Mouse (Mus musculus) stomach, embryonic 15.5 days (tissue): ENCODE results near the gene Slpi. TPM values are rescaled to one million over a fixed set of nuclear protein-coding genes. Genes with fewer than 3 reads are reported as not detected.
A peak's percentile ranks its signal among the peaks of the same experiment; 100 is the strongest.

ENCODE experiments used
- ATAC-seq: fragments of 200-750 bp; cut with Nextera tagmentation; 2 replicates; pipeline ENCODE4 v1.8.0; 2017; ENCODE audit warnings: low read depth, moderate number of reproducible peaks, moderate TSS enrichment; ENCODE audit not compliant: insufficient read depth, low FRiP score
- H3K27ac ChIP-seq: fragments of 300-500 bp; sonication (generic); 2 replicates; pipeline ENCODE4 v1.5.1; 2015; ENCODE audit warnings: mild to moderate bottlenecking, inconsistent platforms
- H3K27me3 ChIP-seq: fragments of 300-500 bp; sonication (generic); replicated peaks from 2 replicates; pipeline ENCODE4 v1.6.1; 2015; ENCODE audit warnings: inconsistent platforms
- H3K36me3 ChIP-seq: fragments of 300-500 bp; sonication (generic); 2 replicates; pipeline ENCODE4 v1.6.1; 2015; ENCODE audit warnings: inconsistent platforms
- H3K4me1 ChIP-seq: fragments of 300-500 bp; sonication (generic); 2 replicates; pipeline ENCODE4 v1.6.1; 2015; ENCODE audit warnings: inconsistent platforms
- H3K4me2 ChIP-seq: fragments of 300-500 bp; sonication (generic); 2 replicates; pipeline ENCODE4 v1.6.1; 2015; ENCODE audit warnings: mild to moderate bottlenecking, inconsistent platforms
- H3K4me3 ChIP-seq: fragments of 300-500 bp; sonication (generic); replicated peaks from 2 replicates; pipeline ENCODE4 v1.5.1; 2015; ENCODE audit warnings: inconsistent platforms
- H3K9ac ChIP-seq: fragments of 300-500 bp; sonication (generic); 2 replicates; pipeline ENCODE4 v1.6.1; 2015; ENCODE audit warnings: inconsistent platforms
- H3K9me3 ChIP-seq: fragments of 300-500 bp; sonication (generic); 2 replicates; pipeline ENCODE4 v1.6.1; 2016; ENCODE audit warnings: inconsistent platforms
- WGBS: fragments of 180-500 bp; shearing (Covaris S2); methylation state at CpG from one replicate; pipeline ENCODE4 v1.1.7; 2015; 5-methylcytosine and 5-hydroxymethylcytosine counted together
- polyA plus RNA-seq: library from polyadenylated mRNA; unstranded; fragments of >200 nt; fragmentation: Nextera tagmentation; extraction: Ambion mirVana; gene quantifications from 2 replicates; pipeline ENCODE4 v1.2.1, GENCODE M21; 2015

Gene Slpi
- polyA plus RNA-seq, 1 experiment from 2014 or later, result 12.0 TPM

DNA sequence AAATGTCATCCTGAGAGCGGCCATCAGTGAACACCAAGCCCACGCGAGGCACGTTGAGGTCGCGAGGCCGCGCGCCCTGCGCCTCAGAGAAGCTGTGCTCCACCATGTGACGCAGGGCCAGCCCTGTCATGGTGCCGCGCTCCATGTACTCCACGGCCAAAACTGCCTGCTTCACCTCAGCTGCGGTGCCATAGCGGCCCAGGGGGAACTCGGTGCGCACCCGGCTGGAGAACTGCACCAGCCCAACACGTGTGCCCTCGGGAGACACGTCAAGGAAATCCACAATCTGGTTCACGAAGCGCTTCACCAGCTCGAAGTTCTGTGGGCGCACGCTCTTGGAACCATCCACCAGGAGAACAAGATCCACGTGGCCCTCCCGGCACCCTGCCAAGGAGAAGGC is 4.2 kb upstream of the Slpi start:
- no peak overlapping the region for H3K4me2 ChIP-seq
- H3K27me3 ChIP-seq, result 0 out of 2 replicates have a peak, but pooled peaks cover 3% of the 10 kb centered on the region
- H3K9me3 ChIP-seq, result no peaks in the 10 kb centered on the region
- no peaks in the 10 kb centered on the region for H3K36me3 ChIP-seq
- H3K27ac ChIP-seq, result no peak overlapping the region
- no peak for ATAC-seq
- H3K9ac ChIP-seq, result no peak overlapping the region
- no peak overlapping the region for H3K4me3 ChIP-seq
- peaks cover 7% of the 10 kb centered on the region; the same call in 1 of the 2 replicates for H3K4me1 ChIP-seq
- WGBS, result 75% methylated on average over 29 of the region's 29 CpGs

DNA sequence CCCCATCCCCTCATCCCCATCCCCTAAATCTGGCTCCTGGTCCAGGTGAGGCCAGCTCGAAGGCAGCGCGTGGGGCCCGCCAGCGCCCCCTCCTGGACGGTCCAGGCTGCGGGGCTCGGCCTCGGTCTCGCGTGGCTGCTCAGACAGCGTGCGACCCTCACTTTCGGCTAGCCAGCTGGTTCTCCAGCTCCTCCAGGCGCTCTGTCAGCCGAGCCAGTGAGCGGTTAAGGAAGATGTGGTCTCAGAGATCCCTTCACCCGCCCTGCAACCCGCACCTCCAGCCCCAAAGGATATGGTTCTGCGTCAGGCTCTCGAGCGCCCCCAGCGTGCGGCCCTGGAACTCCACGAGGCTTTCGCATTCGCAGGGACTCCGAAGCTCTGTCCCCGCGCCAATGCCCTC is 604 bp upstream of the Slpi start:
- Histone ChIP-seq H3K9me3 (no peaks in the 10 kb centered on the region), H3K27me3 (0 out of 2 replicates have a peak, but pooled peaks cover 11% of the 10 kb centered on the region), H3K4me3 (peak overlapping the region; percentile 54), H3K27ac (no peak overlapping the region), H3K4me2 (peak overlapping the region; percentile 95), H3K9ac (no peak overlapping the region), H3K4me1 (peaks cover 13% of the 10 kb centered on the region; the same call in 1 of the 2 replicates), H3K36me3 (no peaks in the 10 kb centered on the region)
- under 1% methylated on average over 30 of the region's 30 CpGs for WGBS
- ATAC-seq, result peak; percentile 37

DNA sequence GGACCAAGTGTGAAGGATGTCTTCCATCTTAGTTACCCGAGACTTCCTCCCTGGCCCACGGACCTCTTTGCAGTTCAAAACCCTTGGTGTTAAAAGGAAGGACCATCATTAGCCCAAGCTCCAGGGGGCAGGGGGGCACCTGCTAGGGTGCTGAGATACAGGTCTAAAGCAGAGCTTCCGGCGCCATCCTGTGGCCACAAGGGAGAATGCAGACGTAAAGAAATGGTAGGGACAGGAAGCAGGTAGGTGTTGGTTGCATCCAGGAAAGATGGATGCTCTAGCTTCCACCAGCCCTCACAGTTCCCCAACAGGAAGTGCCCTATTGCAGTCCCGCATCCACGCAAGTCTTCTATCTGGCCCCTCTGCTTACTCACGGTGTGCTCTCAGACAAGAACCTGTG is 1.9 kb downstream of the Slpi start:
- Histone ChIP-seq H3K27ac (no peak overlapping the region), H3K9me3 (no peaks in the 10 kb centered on the region), H3K4me1 (peaks cover 13% of the 10 kb centered on the region; the same call in 1 of the 2 replicates), H3K4me2 (no peak overlapping the region), H3K27me3 (0 out of 2 replicates have a peak, but pooled peaks cover 8% of the 10 kb centered on the region), H3K36me3 (no peaks in the 10 kb centered on the region), H3K9ac (no peak overlapping the region), H3K4me3 (no peak overlapping the region)
- WGBS, result 23% methylated on average over 8 of the region's 8 CpGs
- ATAC-seq, result no peak

DNA sequence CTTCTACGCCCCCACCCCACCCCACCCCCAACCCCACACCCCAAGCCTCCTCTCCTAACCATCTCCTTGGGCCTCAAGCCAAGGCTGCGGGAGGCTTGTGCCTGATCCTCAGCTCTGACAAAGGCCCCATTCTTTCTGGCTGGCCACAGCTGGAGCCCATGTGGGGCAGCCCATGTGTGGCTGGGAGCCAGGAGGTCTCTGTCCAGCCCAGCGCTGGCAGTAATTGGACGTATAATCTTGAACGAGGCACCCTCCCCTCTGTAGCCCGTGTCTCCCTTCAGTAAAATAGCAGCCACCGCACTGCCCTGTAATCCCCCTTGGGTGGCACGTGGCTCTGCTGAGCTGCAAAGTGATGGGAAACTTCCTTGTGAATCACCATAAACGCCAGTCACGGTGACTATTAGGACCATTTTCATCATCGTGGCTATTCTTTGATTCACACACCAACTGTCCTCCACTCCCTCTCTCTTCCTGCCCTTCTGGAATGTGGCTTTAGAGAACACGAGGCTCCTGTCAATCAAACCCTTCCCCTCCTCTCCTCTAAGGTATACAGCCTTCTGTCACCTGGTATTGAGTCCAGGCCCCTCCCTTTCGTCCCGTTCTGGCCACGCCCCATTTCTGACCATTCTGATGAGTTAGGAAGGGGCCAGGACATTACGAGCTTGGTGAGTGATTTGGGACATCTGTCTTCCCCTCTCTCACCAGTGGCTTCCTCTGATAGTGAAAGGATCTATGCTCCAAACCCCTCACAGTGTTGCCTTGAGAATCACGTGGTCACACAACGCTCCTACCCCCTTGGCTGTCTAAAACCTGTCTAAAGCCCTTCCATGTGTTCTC is 2.8 kb downstream of the Slpi start:
- H3K4me2 ChIP-seq, result peak overlapping the region; percentile 24
- no peaks in the 10 kb centered on the region for H3K9me3 ChIP-seq
- H3K4me3 ChIP-seq, result no peak overlapping the region
- H3K36me3 ChIP-seq, result no peaks in the 10 kb centered on the region
- ATAC-seq, result peak; percentile 59; the same call in 1 of the 2 replicates
- 0 out of 2 replicates have a peak, but pooled peaks cover 8% of the 10 kb centered on the region for H3K27me3 ChIP-seq
- WGBS, result 13% methylated on average over 18 of the region's 18 CpGs
- H3K27ac ChIP-seq, result no peak overlapping the region
- peaks cover 13% of the 10 kb centered on the region; the same call in 1 of the 2 replicates for H3K4me1 ChIP-seq
- H3K9ac ChIP-seq, result no peak overlapping the region

DNA sequence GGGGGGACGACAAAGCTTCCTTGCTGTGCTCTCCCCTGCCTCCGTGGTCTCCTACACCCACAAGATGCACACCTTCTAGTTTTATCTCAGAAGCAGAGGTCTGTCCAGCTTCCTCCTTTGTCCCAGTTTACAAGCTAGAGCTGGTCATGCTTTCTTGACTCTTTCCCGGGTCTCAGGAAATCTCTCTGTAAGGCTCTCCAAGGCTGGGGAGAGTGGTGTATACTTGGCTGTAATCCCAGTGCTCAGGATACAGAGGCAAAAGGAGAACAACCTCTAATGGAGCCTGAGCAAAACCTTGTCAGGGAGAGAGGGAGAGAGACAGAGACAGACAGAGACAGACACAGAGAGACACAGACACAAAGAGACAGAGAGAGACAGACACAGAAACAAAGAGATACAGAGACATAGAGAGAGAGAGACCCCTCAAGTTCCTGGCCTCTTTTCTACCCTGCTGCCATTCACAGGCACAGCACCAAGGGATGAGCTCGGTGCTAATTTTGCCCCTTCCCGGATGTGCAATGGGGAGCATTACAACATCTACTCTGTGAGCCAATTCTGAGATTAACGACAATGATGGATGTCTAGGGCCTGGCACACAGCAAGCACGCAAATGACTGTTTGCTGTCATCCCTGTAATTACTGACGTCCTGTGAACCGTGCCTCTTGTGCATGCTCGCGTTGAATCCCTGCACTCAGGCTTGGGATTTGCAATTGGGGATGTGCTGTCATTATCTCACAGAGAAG is 5.1 kb downstream of the Slpi start:
- Histone ChIP-seq H3K4me1 (0 out of 2 replicates have a peak, but pooled peaks cover 6% of the 10 kb centered on the region), H3K9ac (no peak overlapping the region), H3K9me3 (no peaks in the 10 kb centered on the region), H3K36me3 (no peaks in the 10 kb centered on the region), H3K27me3 (0 out of 2 replicates have a peak, but pooled peaks cover 8% of the 10 kb centered on the region), H3K4me2 (no peak overlapping the region), H3K4me3 (no peak overlapping the region), H3K27ac (no peak overlapping the region)
- WGBS, result 43% methylated on average over 11 of the region's 11 CpGs
- no peak for ATAC-seq

DNA sequence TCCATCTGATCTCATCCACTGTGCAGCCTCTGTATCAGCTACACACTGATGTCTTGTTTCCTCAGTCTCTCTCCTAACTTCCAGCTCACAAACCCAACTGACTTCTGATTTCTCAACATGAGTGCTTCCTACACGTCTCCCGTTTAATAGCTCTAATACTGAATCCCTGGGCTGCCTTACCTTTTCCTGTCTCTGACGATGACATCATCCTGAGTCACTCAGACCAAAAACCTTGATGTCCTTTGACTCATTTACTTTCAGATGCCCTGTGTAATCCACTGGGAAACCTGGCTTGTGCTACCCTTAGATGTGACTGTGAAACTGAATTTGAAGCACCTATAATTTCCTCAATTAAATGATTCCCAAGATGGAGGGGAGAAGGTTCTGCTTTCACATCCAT is 5.9 kb downstream of the Slpi start:
- Histone ChIP-seq H3K4me3 (no peak overlapping the region), H3K27me3 (0 out of 2 replicates have a peak, but pooled peaks cover 8% of the 10 kb centered on the region), H3K4me1 (0 out of 2 replicates have a peak, but pooled peaks cover 6% of the 10 kb centered on the region), H3K4me2 (no peak overlapping the region), H3K9ac (no peak overlapping the region), H3K27ac (no peak overlapping the region), H3K36me3 (no peaks in the 10 kb centered on the region), H3K9me3 (no peaks in the 10 kb centered on the region)
- ATAC-seq, result no peak
- WGBS, result 71% methylated on average over 3 of the region's 3 CpGs

DNA sequence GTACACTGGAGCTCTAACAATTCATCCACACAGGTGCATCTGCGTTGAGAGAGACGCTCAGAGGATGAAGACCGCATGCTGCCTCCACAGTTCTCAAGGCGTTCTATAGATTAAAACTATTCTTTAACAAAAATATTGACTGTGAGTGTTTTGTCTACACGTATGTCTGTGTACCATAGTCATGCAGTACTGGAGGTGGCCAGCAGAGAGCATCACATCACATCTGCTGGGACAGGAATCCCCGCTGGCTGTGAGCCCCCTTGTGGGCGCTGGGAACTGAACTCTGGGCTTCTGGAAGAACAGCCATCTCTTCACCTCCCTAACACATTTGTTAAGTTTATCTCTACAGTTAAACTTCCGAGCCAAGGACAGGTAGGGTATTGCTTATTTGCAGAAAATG is 7.2 kb downstream of the Slpi start:
- H3K4me1 ChIP-seq, result 0 out of 2 replicates have a peak, but pooled peaks cover 4% of the 10 kb centered on the region
- no peak for ATAC-seq
- H3K4me3 ChIP-seq, result no peak overlapping the region
- 0 out of 2 replicates have a peak, but pooled peaks cover under 1% of the 10 kb centered on the region for H3K27me3 ChIP-seq
- no peak overlapping the region for H3K27ac ChIP-seq
- 74% methylated on average over 8 of the region's 8 CpGs for WGBS
- no peak overlapping the region for H3K4me2 ChIP-seq
- H3K36me3 ChIP-seq, result no peaks in the 10 kb centered on the region
- no peak overlapping the region for H3K9ac ChIP-seq
- H3K9me3 ChIP-seq, result no peaks in the 10 kb centered on the region

DNA sequence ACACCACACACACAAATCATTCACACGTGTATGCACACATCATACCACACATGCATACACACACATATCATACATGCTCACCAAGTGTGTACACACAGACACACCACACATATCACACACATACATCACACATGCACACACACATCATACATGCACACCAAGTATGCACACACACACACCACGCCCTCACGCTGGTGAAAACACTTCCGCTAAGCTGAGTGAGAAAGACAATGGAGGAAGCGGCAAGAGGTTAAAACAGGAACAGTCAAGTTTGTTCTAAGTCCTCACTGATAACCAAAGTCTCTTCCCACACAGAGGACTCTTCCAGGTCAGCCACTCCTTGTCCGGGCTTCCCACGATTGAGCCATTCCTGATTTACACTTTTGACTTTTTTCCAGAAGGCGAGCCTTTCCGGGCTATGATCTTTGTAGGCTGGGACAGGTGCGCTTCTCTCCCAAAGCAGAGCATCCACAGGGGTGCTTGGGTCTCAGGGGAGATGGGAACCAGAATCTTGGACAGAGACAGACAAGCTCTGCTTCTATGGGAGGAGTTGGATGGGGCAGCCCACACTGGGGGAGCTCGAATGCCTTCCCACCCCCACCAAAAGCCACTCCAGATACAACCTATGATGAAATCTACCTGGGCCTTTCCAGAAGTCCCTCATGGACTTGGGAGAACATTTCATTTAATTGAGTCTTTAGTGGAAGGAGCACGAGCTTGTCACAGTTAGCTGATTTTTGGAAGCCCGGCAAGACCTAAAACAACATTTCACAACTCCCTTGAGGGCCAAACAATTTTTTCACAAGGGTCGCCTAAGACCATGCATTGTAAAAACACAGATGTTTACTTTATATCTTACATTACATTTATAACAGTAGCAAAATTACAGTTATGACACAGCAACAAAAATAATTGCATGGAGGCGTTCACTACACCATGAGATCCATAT is 11.1 kb downstream of the Slpi start:
- ATAC-seq, result no peak
- no peaks in the 10 kb centered on the region for H3K36me3 ChIP-seq
- H3K4me3 ChIP-seq, result no peak overlapping the region
- no peak overlapping the region for H3K4me2 ChIP-seq
- no peaks in the 10 kb centered on the region for H3K27me3 ChIP-seq
- H3K4me1 ChIP-seq, result no peaks in the 10 kb centered on the region
- no peak overlapping the region for H3K9ac ChIP-seq
- H3K9me3 ChIP-seq, result no peaks in the 10 kb centered on the region
- 81% methylated on average over 15 of the region's 15 CpGs for WGBS
- H3K27ac ChIP-seq, result no peak overlapping the region

DNA sequence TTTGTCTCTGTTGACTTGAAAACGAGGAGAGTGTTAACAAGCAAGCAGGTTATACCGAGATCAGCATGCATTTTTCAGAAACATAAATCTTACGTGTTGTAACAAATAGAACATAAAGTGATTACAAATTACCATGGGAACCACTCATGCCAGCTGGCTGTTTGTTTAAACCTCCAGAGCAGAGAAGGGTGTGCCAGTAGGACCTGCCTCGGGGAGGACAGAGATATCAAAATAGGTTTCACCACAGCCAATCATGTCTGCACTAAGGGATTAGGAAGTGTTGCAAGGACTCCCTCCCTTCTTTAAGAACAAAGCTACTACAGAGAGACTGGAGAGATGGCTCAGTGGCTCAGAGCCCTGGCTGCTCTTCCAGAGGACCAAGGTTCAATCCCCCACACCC is 15.7 kb downstream of the Slpi start:
- Histone ChIP-seq H3K4me1 (no peaks in the 10 kb centered on the region), H3K4me2 (no peak overlapping the region), H3K27me3 (no peaks in the 10 kb centered on the region), H3K36me3 (no peaks in the 10 kb centered on the region), H3K9ac (no peak overlapping the region), H3K4me3 (no peak overlapping the region), H3K9me3 (no peaks in the 10 kb centered on the region), H3K27ac (no peak overlapping the region)
- WGBS, result 27% methylated on average over 4 of the region's 4 CpGs
- ATAC-seq, result no peak; the same call in 1 of the 2 replicates

DNA sequence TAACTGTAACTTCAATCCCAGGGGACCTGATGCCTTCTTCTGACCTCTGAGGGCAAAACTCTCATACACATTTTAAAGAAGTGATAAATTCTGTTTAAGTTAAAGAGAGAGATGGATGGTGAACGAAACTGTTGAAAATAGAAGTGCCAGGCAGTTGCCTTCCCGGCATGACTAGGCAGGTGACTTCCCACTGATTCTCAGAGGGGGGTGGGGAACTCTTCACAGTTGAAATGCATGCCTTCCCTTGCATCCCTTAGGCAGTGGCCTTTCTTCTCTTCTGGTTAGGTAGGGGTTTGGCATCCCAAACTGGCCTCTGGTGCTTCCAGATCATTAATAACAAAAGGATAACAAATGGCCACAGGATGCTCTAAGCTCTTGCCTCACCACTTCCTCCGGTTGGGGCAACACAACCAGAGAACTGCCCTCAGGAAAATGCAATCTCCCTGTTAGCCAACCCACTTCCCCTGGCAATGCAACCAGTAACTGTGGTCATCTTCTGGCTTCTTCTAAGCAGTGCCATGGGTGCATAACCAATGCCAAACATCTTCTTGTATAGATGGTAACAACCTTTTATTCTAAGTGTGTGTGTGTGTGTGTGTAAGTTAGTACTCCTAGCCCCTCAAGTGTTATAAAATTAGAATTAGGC is 16.4 kb downstream of the Slpi start:
- 19% methylated on average over 3 of the region's 3 CpGs for WGBS
- H3K4me2 ChIP-seq, result no peak overlapping the region
- no peak overlapping the region for H3K4me3 ChIP-seq
- H3K36me3 ChIP-seq, result no peaks in the 10 kb centered on the region
- no peaks in the 10 kb centered on the region for H3K27me3 ChIP-seq
- no peaks in the 10 kb centered on the region for H3K4me1 ChIP-seq
- ATAC-seq, result no peak
- no peak overlapping the region for H3K27ac ChIP-seq
- H3K9me3 ChIP-seq, result no peaks in the 10 kb centered on the region
- H3K9ac ChIP-seq, result no peak overlapping the region

DNA sequence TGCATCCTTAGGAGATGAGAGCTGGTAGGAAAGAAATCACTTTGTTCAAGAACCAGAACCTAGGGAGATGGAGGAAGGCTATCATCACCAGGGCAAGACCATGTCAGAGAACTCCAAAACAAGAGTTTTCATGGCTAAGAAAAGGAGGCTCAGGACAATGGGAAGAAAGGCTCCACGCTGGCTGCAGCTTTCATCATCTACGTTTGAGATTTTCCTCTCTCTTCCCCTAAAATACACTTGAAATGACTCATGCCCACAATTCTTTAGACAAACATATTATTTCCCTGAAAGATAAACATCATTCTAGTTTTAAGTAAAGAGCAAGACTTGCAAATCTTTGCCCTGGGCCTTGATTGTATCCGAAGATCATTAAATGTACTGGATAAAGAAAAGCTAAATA is 17.5 kb downstream of the Slpi start:
- Histone ChIP-seq H3K27ac (no peak overlapping the region), H3K36me3 (no peaks in the 10 kb centered on the region), H3K4me2 (no peak overlapping the region), H3K4me1 (no peaks in the 10 kb centered on the region), H3K9ac (no peak overlapping the region), H3K27me3 (no peaks in the 10 kb centered on the region), H3K9me3 (no peaks in the 10 kb centered on the region), H3K4me3 (no peak overlapping the region)
- 68% methylated on average over 3 of the region's 3 CpGs for WGBS
- no peak for ATAC-seq
